Mouse (Mus musculus) heart, postnatal 0 days (tissue): ENCODE measurements around the gene Cx3cr1. TPM values are rescaled to one million over a fixed set of nuclear protein-coding genes. Genes with fewer than 3 reads are reported as not detected.

Experiments
- ATAC-seq: fragments of 200-750 bp; cut with Nextera tagmentation; 2 replicates; pipeline ENCODE4 v1.8.0; 2017; ENCODE audit warnings: low read depth, moderate number of reproducible peaks, moderate library complexity; ENCODE audit not compliant: insufficient read depth
- DNase-seq: peaks from one replicate; pipeline ENCODE4 v3.0.0-alpha.2; 2016; ENCODE audit warnings: low spot score
- H3K27ac ChIP-seq: fragments of 300-500 bp; sonication (generic); 2 replicates; pipeline ENCODE4 v1.5.1; 2014; ENCODE audit warnings: low read depth, mild to moderate bottlenecking
- H3K27me3 ChIP-seq: fragments of 300-500 bp; sonication (generic); 2 replicates; pipeline ENCODE4 v1.6.1; 2014; ENCODE audit warnings: low read length, mixed read lengths; ENCODE audit not compliant: control insufficient read depth, insufficient read depth
- H3K36me3 ChIP-seq: fragments of 300-500 bp; sonication (generic); replicated peaks from 2 replicates; pipeline ENCODE4 v1.6.1; 2014; ENCODE audit warnings: low read length, mixed read lengths; ENCODE audit not compliant: control insufficient read depth, insufficient read depth
- H3K4me1 ChIP-seq: fragments of 300-500 bp; sonication (generic); 2 replicates; pipeline ENCODE4 v1.6.1; 2014; ENCODE audit warnings: antibody characterized with exemption; ENCODE audit not compliant: control insufficient read depth, insufficient read depth
- H3K4me2 ChIP-seq: fragments of 300-500 bp; sonication (generic); 2 replicates; pipeline ENCODE4 v1.6.1; 2014; ENCODE audit warnings: low read depth, mild to moderate bottlenecking, low read length, moderate library complexity
- H3K4me3 ChIP-seq: fragments of 300-500 bp; sonication (generic); 2 replicates; pipeline ENCODE4 v1.5.1; 2014; ENCODE audit warnings: low read depth, low read length
- H3K9ac ChIP-seq: fragments of 300-500 bp; sonication (generic); replicated peaks from 2 replicates; pipeline ENCODE4 v1.6.1; 2014; ENCODE audit warnings: low read depth, low read length, mixed read lengths
- H3K9me3 ChIP-seq: fragments of 300-500 bp; sonication (generic); replicated peaks from 2 replicates; pipeline ENCODE4 v1.6.1; 2016; ENCODE audit warnings: low read length; ENCODE audit not compliant: control insufficient read depth
- CTCF ChIP-seq: IDR thresholded peaks from 2 replicates; pipeline ENCODE4 v1.5.1; 2016; ENCODE audit warnings: antibody characterized with exemption, control low read depth, low read depth
- EP300 ChIP-seq: IDR thresholded peaks from 2 replicates; pipeline ENCODE4 v1.6.1; 2016; ENCODE audit warnings: antibody characterized with exemption, low read depth
- WGBS: fragments of 180-500 bp; shearing (Covaris S2); extraction: QIAGEN DNeasy Blood & Tissue Kit; methylation state at CpG from one replicate; pipeline ENCODE4 v1.1.7; 2014; 5-methylcytosine and 5-hydroxymethylcytosine counted together
- polyA plus RNA-seq: library from polyadenylated mRNA; unstranded; fragments of >200 nt; fragmentation: Nextera tagmentation; extraction: Ambion mirVana; gene quantifications from 2 replicates; pipeline ENCODE4 v1.2.1, GENCODE M21; 2015
- total RNA-seq: library from RNA; depleted of rRNA; stranded (reverse); fragments of >200 nt; gene quantifications from 2 replicates; pipeline ENCODE4 v1.2.3, GENCODE M21; 2014; ENCODE audit warnings: low replicate concordance

Gene Cx3cr1
- total and polyA plus RNA-seq, 2 experiments from 2014 or later = 4.7 to 5.2 TPM

DNA sequence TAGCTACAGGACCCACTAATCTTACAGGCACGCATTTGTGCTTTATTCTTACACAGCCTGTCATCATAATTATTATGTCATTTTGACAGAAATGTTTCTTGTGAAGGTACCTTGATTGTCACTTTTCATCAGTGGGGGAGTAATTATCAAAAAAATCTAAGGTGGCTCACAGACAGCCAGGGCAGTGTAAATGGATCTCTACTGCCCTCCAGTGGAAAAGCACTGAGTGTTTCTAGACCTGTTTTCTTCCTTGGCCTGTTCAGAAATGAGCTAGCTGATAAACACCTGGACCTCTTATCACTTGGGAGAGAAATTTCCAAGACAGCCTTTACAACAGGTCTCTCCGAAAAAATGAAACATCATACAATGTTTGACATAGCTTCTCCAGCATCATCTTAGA lies 179.0 kb downstream of the Cx3cr1 start:
- Histone ChIP-seq H3K27ac (no peak overlapping the region), H3K27me3 (no peaks in the 10 kb centered on the region), H3K9ac (no peak overlapping the region), H3K4me2 (no peak overlapping the region), H3K4me1 (peaks cover 8% of the 10 kb centered on the region; the same call in 1 of the 2 replicates), H3K9me3 (no peaks in the 10 kb centered on the region), H3K36me3 (no peaks in the 10 kb centered on the region), H3K4me3 (no peak overlapping the region)
- 43% methylated on average over 2 of the region's 2 CpGs for WGBS
- no peak for DNase-seq
- ATAC-seq = no peak
- TF ChIP-seq EP300 (no peak), CTCF (peak; percentile 57)

DNA sequence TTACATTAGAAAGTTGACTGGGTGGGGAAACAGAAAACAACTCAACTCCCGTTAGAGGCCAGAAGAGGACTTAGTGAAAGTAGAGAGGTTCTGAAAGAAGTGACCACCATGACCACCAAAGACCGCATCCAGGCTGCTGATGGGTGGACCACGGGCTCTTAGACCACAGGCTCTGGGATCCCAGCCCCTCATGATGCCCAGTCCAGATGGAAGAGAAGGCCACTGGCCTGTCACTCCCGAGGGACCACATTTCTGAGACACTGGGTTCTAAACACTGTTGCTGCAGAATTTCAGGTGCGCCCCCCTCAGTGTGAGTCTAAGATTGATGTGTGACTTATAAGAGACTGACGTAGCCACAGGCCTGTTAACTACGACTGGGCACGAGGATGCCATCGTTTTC lies 180.2 kb downstream of the Cx3cr1 start:
- Histone ChIP-seq H3K4me1 (0 out of 2 replicates have a peak, but pooled peaks cover 3% of the 10 kb centered on the region), H3K9me3 (no peaks in the 10 kb centered on the region), H3K4me2 (no peak overlapping the region), H3K27ac (no peak overlapping the region), H3K4me3 (no peak overlapping the region), H3K36me3 (no peaks in the 10 kb centered on the region), H3K9ac (no peak overlapping the region), H3K27me3 (no peaks in the 10 kb centered on the region)
- no peak for DNase-seq
- TF ChIP-seq CTCF = no peak
- TF ChIP-seq EP300 = no peak
- WGBS = 84% methylated on average over 9 of the region's 9 CpGs
- ATAC-seq = no peak

DNA sequence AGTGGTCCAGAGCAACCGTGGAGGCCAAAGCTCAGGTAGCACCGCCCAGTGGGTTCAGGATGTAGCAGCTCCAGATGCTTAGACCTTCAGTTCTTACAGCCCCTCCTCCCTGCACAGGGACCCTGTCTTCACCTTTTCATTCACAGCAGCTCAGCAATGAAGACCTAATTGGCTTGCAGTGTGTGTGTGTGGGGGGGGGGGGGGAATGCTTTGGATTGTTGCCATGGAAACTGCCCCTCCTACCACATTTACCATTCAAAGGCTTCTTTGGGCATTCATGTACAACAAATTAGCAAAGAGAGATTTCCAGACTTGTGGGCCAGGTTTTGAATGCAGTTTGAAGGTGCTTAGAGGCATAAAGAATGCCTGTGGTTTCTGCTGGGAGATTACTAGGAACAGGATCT lies 180.8 kb downstream of the Cx3cr1 start:
- no peak overlapping the region for H3K27ac ChIP-seq
- H3K4me1 ChIP-seq = no peaks in the 10 kb centered on the region
- no peak overlapping the region for H3K9ac ChIP-seq
- 64% methylated on average over 2 of the region's 2 CpGs for WGBS
- no peak overlapping the region for H3K4me2 ChIP-seq
- H3K9me3 ChIP-seq = no peaks in the 10 kb centered on the region
- ATAC-seq = no peak
- no peak for DNase-seq
- no peaks in the 10 kb centered on the region for H3K27me3 ChIP-seq
- no peak for TF ChIP-seq CTCF
- TF ChIP-seq EP300 = no peak
- H3K36me3 ChIP-seq = no peaks in the 10 kb centered on the region
- no peak overlapping the region for H3K4me3 ChIP-seq

DNA sequence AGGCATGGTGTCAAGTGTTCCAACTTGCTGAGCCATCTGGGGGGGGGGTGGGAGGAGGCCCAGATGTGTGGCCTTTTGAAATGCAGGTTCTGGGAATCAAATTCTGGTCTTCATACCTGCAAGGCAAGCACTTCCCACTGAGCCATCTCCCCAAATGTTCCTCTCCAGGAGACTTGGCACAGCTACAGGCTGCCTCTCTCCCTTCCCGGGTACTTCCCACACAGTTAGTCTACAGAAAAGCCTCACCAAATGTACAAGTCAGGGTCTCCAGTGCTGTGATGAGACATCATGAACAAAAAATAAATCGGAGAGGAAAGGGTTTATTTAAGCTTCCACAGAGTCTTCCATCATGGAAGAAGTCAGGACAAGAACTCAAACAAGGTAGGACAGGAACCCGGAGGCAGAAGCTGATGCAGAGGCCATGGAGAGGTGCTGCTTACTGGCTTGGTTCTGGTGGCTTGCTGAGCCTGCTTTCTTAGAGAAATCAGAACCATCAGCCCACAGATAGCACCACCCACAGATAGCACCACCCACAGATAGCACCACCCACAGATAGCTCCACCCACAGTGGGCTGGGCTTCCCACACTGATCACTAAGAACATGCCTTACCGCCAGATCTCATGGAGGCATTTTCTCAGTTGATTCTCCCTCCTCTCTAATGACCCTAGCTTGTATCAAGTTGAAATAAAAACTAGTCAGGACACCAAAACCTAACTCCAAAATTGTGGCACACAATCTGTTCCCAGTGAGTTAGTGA lies 182.4 kb downstream of the Cx3cr1 start:
- Histone ChIP-seq H3K9me3 (no peaks in the 10 kb centered on the region), H3K4me1 (no peaks in the 10 kb centered on the region), H3K4me3 (no peak overlapping the region), H3K4me2 (no peak overlapping the region), H3K36me3 (no peaks in the 10 kb centered on the region), H3K27me3 (no peaks in the 10 kb centered on the region), H3K9ac (no peak overlapping the region), H3K27ac (no peak overlapping the region)
- WGBS = 72% methylated on average over 4 of the region's 4 CpGs
- no peak for DNase-seq
- TF ChIP-seq CTCF (no peak), EP300 (no peak)
- no peak for ATAC-seq

DNA sequence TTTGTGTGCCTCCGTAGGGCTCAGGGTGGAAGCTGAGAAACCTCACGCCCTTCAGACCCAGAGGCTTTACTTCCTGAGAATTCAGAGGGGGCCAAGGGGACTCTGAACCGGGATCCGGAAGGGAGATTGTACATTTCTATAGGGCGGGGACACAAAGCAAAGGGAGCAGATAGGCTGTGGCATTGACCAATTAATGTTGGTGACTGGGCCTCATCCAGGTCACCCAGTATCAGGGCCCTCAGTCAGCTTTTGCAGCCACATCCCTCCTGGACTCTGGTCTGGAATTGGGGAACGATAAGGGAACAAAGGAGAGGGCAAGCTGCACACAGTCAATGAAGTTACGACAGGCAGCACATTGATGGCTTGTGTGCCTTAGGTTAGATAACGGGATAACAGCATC lies 215.5 kb downstream of the Cx3cr1 start:
- no peak overlapping the region for H3K4me2 ChIP-seq
- no peak overlapping the region for H3K9ac ChIP-seq
- no peaks in the 10 kb centered on the region; the same call in none of the 2 replicates for H3K9me3 ChIP-seq
- H3K36me3 ChIP-seq = no peaks in the 10 kb centered on the region
- no peaks in the 10 kb centered on the region for H3K27me3 ChIP-seq
- H3K4me3 ChIP-seq = no peak overlapping the region
- no peak overlapping the region for H3K27ac ChIP-seq
- TF ChIP-seq CTCF = no peak
- no peak for TF ChIP-seq EP300
- DNase-seq (no peak), ATAC-seq (no peak)
- no peaks in the 10 kb centered on the region for H3K4me1 ChIP-seq
- WGBS = 46% methylated on average over 8 of the region's 8 CpGs
